ENCODE assay signal across 8 mouse cellular contexts in the genomic region with DNA sequence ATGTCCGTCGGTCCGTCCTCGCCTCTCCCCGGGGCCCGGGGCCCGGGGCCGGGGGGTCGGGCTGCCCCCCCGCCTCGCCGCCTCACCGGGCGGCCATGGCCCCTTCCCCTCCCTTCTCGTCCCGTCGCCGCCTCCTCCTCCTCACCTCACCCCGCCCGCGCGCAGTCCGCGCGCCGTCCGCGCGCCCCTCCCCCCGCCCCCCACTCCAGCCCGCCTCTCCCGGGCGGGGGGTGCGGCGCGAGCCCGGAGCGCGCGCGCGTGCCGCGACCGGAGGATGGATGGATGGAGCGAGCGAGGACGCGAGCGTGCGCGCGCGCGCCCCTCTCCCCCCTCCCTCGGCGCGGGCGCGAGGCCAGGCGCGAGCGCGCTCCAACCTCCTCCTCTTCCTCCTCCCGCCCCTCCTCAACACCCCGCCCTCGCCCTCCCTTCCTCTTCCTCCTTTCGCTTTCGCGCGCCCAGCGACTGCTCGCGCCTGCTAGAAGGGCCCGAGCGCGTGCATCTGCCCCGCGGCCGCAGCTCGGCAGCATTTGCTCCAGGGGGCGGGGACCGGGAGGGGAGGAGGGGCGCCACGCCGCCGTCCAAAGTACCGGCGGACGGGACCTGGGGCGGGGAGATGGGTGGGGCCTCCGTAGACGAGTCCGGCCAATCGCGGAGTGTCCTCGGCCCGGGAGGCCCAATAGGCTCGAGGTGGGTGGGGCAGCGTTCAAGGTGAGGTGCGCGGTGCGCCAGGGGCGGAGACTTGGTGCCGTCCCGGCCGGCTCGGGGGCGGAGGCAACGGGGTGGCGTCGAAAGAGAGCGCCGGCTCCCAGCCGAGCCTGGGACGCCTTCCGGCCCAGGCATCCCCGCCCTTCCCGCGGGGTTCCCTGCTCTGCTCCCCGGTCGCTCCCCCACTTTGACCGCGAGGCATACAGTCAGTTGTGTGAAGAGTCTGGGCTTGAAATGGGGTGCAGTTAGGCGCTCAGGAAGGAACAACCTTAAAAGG. TPM values are rescaled to one million over a fixed set of nuclear protein-coding genes. Genes with fewer than 3 reads are reported as not detected.
A peak's percentile ranks its signal among the peaks of the same experiment; 100 is the strongest.
DNase-seq lines count a peak whose midpoint lies in the region; ATAC-seq lines count a peak whose summit lies in the region.

A gene (minus strand): TSS at position 141 of the 982 bp plus-strand sequence.

- peaks cover 18% of the 10 kb centered on the region for H3K36me3 ChIP-seq in hindbrain, embryonic 15.5 days

- H3K27me3 ChIP-seq in hindbrain, embryonic 15.5 days, result no peaks in the 10 kb centered on the region

- peak within 1 kb of the TSS; percentile 93 for H3K4me2 ChIP-seq in hindbrain, embryonic 15.5 days

- H3K9me3 ChIP-seq in hindbrain, embryonic 15.5 days, result no peaks in the 10 kb centered on the region

- WGBS in hindbrain, embryonic 15.5 days, result under 1% methylated on average over 67 of the region's 125 CpGs

- peak; percentile 96 for ATAC-seq in hindbrain, embryonic 15.5 days (ENCODE audit: low FRiP score, low read depth)

- peaks cover 25% of the 10 kb centered on the region for H3K4me1 ChIP-seq in hindbrain, embryonic 15.5 days (replicated peaks)

- H3K9ac ChIP-seq in hindbrain, embryonic 15.5 days, result peak within 1 kb of the TSS; percentile 90

- DNase-seq in R1 (ENCODE audit: low read depth, low spot score), result peak; percentile 99
- peak; percentile 97 to 99 for DNase-seq in cerebellum, postnatal 25 days
- peak; percentile 97 to 99 for DNase-seq in frontal cortex, postnatal 36 days (ENCODE audit: low spot score in 2 of 2)
- DNase-seq in left cerebral cortex, adult 11 months (ENCODE audit: low spot score), result peak; percentile 98
- DNase-seq in lung, postnatal 4 days, result peak; percentile 99 to 100
- DNase-seq in retina, postnatal 7 days (ENCODE audit: low read depth, low spot score), result peak; percentile 94
- peak; percentile 96 for DNase-seq in urinary bladder, adult 2 months (ENCODE audit: low spot score)

- H3K27ac ChIP-seq in hindbrain, embryonic 15.5 days (replicated peaks), result peak within 1 kb of the TSS; percentile 99

- H3K4me3 ChIP-seq in hindbrain, embryonic 15.5 days, result peak within 1 kb of the TSS; percentile 89

RNA-seq across cellular contexts. Expression of the gene that starts here (rescaled TPM):
- 30.2 and 31.4 TPM in 2 replicates for polyA plus RNA-seq in hindbrain, embryonic 15.5 days (2015; fragmentation: Nextera tagmentation; extraction: Ambion mirVana)
- 36.5 and 38.6 TPM in 2 replicates for polyA plus RNA-seq in urinary bladder, adult 2 months (2012; rRNA removed)

Comparison
In these comparisons a context has a peak if more than half of its experiments do, and no peak if none do; other contexts are left out.
1. Peak in every context shown above with its lines: DNase-seq, ATAC-seq, H3K4me3 ChIP-seq and H3K27ac ChIP-seq.